Mouse (Mus musculus): ENCODE data around the gene Chst5.
"Not testable (repeated sequence)": the region's sequence is repeated elsewhere in the genome, so short reads cannot be mapped to it uniquely, and the experiment has no call there.

Chst5 gene

DNA sequence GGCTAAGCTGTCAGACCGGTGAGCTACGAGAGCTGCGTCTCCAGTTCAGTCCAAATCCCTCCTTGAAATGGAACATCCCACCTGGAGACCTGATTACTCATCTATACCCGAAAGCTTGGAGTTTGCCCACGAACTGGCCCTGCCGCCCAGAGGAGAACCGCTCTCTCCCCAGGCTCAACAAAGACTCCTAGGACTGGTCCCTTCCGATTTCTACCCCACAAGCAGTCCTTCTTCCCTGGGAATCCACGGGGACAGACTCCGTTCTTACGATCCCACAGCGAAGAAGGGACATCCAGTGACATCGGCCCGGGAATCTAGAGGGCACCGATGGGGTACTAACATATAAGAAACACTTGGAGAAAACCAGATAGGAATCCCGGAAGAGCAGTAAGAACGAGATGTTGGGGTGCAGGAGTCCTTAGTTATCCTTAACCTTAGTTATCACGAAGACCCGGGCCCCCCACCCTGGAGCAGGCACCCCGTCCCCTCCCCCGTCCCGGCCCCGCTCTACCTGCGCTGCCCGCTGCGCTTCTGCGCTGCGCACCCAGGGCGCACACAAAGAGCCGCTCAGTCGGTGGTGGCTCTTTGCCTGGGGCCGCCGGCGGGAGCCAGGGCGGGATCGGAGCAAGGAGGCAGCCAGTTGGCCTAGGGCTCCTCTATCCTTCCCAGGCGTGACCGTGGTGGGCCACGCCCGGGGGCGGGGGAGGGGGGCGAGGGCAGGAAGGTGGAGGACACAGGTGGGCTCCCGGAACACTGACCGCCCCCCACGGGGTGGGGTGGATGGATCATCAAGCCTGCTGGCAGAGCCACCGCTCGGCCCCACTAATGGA lies at the start of gene Chst5:
Gene Chst5 (minus strand): TSS at position 827 of the 830 bp plus-strand sequence.
- in situ Hi-C loops (cut with MboI; ENCODE audit: low sequenced_read_pairs), result no loop called here

GRCm38 (mm10) chr8:111957231-111957630 lies 47.0 kb upstream of the Chst5 start:
- in situ Hi-C loops (cut with MboI; ENCODE audit: low sequenced_read_pairs), result no loop called here

DNA sequence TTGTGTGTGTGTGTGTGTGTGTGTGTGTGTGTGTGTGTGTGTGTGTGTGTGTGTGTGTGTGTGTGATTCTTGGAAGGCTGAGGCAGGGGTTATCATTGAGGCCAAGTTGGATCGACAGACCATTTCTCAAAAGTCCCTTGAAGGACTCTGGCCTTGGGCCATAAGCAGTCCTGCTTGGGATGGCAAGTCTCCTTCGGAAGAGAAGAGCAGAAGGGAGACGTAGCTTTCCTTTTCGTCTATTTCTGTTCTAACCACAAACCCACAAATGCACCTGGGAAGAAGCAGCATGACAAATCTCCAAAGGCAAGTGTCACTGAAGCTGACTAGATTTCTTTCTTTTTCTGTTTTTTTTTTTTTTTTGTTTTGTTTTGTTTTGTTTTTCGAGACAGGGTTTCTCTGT lies 45.6 kb upstream of the Chst5 start:
- in situ Hi-C loops (cut with MboI; ENCODE audit: low sequenced_read_pairs), result no loop called here

DNA sequence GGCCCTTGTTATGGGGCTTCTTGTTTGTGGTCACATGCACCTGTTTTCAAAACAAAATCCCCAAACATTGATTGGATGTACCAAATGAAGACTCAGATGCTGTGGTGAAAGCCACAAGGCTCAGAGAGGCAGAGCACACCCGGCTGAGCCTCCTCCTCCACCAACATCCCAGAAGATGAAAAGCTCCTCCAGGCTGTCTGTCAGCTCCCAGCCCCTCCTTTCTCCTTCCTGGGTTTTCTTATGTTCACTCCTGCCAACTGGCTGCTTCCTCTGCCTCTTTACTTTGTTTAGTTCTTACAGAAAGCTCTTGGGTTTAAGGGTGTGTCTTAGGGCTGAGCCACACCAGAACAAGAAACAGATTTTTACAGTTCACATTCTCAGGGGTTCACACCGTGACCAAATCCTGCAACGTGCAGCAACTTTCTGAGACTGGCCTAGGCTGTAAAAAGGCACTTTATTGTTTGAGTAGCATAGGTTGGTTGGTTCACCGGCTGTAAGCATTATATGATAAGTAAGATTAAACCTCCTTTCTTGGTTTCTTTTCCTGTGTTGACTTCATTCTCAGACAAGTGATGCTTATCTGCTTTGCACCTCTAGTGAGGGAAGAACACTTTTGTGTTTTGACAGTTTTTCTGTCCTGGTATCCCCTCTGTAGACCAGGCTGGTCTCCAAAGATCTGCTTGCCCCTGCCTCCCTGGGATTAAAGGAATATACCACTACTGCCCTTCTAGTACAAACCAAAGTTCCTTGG lies 44.8 kb upstream of the Chst5 start:
- in situ Hi-C loops (cut with MboI; ENCODE audit: low sequenced_read_pairs), result no loop called here

- in situ Hi-C loops (cut with MboI; ENCODE audit: low sequenced_read_pairs), result no loop called here
These were observed 41.7 kb upstream of the Chst5 start for GRCm38 (mm10) chr8:111951936-111952335.

DNA sequence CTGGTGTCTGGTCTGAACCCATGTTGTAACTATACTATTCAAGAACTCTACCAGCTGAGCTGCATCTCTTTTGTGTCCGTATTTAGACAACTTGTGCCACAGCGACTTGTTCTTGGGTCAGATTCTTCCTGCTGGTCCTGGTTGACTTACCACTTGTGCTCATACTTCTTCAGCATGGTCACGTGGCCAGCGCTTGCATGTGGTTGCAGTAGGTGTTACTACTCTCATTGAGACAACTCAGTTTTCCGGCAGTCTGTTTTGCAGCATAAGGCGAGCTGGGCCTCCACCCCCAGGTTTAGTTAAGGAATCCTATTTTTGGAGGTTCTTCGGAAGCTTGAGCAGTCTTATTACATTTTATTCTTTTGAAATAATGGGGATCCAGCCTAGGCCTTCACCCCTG lies 41.1 kb upstream of the Chst5 start:
- in situ Hi-C loops (cut with MboI; ENCODE audit: low sequenced_read_pairs), result no loop called here

DNA sequence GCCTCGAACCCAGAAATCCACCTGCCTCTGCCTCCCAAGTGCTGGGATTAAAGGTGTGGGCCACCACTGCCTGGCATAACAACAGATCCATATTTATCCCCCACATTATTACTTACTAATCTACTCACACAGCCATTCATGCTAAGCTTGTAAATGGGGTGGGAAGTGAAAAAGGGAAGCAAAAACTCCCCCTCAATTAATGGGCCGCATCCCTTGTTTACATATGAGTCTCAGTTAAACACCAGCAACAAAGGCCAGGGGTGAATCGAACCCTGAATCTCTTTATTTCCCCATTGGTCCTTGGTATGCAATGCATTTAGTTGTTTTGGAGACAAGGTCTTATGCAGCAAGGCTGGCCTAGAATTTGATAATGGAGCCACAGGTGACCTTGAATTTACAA lies 40.6 kb upstream of the Chst5 start:
- in situ Hi-C loops (cut with MboI; ENCODE audit: low sequenced_read_pairs), result no loop called here

DNA sequence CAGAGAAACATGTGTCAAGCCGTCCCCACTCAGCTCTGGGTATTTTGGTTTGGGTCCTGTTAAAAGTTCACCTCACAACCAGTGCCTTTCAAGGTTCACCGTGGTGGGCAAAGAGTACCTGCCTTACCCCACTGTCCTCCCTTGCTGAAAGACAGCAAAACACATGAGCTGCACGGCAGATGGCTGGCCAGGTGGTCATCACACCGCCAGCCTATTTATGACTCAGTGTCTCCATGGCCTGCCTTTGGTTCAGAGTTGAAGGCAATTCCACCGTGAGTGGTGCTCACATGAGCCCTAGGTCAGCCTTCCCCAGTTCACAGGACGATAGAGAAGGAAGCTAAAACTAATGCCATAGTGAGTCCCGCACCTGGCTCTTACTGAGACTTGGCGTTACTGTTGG lies 37.7 kb upstream of the Chst5 start:
- in situ Hi-C loops (cut with MboI; ENCODE audit: low sequenced_read_pairs), result no loop called here

- in situ Hi-C loops (cut with MboI; ENCODE audit: low sequenced_read_pairs), result no loop called here
These were observed 36.9 kb upstream of the Chst5 start for GRCm38 (mm10) chr8:111947144-111947543.

GRCm38 (mm10) chr8:111943544-111943943 lies 33.3 kb upstream of the Chst5 start:
- in situ Hi-C loops (cut with MboI; ENCODE audit: low sequenced_read_pairs), result no loop called here

DNA sequence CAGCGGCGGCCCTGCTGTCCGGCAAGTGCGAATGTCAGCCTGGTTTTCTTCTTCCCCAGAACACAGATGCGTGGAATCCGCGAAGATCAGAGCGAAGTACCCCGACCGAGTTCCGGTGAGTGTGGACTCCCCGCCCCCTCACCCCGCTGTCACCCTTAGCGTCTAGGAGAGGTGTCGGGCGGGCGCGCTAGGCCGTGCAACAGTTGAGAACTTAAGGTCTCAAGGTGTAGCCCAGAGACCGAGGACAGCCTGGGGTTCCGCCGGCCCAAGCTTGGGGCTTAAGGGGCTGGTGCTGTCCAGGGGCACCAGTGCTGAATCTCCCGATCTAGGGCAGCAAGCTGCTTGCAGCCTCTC lies 30.8 kb upstream of the Chst5 start:
- in situ Hi-C loops (cut with MboI; ENCODE audit: low sequenced_read_pairs), result no loop called here

- in situ Hi-C loops (cut with MboI; ENCODE audit: low sequenced_read_pairs), result no loop called here
These were observed 30.2 kb upstream of the Chst5 start, which contains the start of gene Gabarapl2 for GRCm38 (mm10) chr8:111940171-111941100. Gene Gabarapl2, plus strand, starts transcription at chr8:111940703.

DNA sequence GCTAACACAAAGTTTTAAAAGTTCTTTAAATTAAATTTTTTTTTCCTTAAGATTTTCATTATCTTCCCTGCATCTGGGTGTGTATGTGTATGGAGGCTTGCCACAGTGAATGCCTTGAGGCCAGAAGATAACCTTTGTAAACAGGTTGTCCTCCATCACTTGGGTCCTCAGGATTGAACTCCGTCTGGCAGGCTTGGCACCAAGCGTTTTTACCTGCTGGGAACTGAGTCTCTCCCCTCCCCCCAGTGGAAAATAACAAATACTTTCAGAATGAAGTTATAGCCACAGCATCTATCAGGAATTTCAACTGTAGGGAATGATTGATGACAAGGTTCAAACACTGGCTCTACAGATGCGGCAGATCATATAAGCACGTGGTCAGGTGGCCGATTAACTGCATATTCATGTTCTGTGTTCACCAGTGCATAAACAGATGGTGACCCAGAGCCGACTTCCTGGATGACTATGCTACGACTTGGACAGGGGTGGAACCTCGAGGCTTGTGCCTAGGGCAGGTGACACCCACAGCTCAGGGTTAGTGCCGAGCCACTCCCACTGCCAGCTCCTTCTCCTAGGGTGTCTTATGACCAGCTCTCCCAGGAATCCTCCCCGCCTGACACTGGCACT lies 29.4 kb upstream of the Chst5 start:
- in situ Hi-C loops (cut with MboI; ENCODE audit: low sequenced_read_pairs), result no loop called here

- in situ Hi-C loops (cut with MboI; ENCODE audit: low sequenced_read_pairs), result not testable (repeated sequence)
These were observed 28.1 kb upstream of the Chst5 start for GRCm38 (mm10) chr8:111938076-111938985.

DNA sequence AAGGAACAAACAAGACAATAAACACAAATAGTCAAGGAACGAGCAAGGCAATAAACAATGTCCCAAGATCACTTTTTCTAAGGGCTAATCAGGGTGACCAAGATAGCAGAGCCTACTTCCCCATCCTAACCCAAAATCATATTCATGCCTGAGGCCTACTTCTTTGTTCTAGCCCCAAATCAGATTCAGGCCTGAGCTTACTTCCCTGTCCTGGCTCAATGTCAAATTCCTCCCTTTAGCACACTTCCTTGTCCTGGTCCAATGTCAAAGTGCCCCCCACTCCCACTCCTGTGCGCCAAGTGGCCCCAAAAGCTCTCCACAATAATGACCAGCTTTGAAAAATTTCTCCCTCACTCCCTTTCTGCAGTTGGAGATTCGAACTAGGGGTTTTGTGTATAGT lies 26.9 kb upstream of the Chst5 start:
- in situ Hi-C loops (cut with MboI; ENCODE audit: low sequenced_read_pairs), result no loop called here

DNA sequence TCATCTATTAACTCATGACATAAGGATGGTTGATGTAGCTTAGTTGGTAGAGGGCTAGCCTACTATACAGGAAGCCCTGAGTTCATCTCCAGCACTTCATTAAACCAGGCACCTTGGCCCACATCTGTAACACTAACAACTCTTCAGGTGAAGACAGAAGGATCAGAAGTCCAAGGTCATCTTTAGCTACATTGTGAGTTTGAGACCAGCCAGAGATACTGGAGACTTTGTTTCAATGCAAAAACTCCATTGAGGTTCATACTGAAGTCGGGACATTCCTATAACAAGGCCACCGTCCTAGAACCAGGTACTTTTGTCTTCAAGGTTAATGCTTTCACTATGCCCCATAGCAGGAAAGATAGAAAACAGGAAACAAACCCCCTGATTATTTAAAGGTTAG lies 24.0 kb upstream of the Chst5 start:
- in situ Hi-C loops (cut with MboI; ENCODE audit: low sequenced_read_pairs), result no loop called here

GRCm38 (mm10) chr8:111933348-111934076 lies 23.3 kb upstream of the Chst5 start, which contains the start of gene Tmem231:
Gene Tmem231, minus strand, starts transcription at chr8:111933881.
- in situ Hi-C loops (cut with MboI; ENCODE audit: low sequenced_read_pairs), result no loop called here

DNA sequence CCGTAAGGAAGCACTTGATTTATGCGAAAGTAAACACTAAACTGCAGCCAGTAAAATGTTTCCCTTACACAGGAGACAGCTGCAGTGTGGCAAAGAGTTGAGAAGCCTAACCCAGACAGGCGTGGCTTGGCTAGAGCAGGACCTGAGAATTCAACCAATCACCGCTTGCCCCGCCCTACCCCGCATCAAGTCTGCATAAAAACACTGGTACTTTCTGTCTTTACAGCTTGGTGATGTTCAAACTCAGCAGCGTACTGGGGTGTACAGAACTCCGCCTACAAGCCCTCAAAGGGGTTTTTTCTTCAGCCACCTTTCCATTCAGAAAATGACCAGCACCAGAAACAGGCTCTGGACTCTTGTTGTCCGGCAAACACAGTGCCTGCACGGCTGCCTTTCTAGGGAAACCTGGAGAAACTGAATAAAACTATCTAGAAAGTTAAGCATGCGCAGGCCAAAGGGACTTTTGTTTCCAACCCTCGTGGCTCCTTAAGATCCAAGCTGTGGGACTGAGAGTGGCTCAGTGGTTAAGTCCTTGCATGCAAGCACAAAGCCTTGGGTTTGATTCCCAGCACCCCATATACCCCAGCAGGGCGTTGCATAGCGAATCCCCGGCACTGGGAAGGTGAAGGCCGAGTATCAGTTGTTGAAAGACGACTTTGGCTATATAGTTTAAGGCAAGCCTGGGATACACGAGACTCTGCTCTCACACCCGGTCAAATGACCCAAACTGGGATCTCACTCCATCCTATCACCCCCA lies 22.5 kb upstream of the Chst5 start:
- in situ Hi-C loops (cut with MboI; ENCODE audit: low sequenced_read_pairs), result no loop called here

Data from CH12F3 (cell line).